Mouse (Mus musculus) ES-E14 (cell line): ENCODE data around the gene Lhfpl2. TPM values are rescaled to one million over a fixed set of nuclear protein-coding genes. Genes with fewer than 3 reads are reported as not detected.
A peak's percentile ranks its signal among the peaks of the same experiment; 100 is the strongest.

Source experiments
- DNase-seq: peaks from one replicate; pipeline ENCODE4 v3.0.0-alpha.2; 2013; ENCODE audit warnings: low read depth, low spot score
- H3K27ac ChIP-seq: 2 replicates; pipeline ENCODE4 v1.5.1; 2012; ENCODE audit warnings: low read depth, mild to moderate bottlenecking, low read length, moderate library complexity, mixed read lengths; ENCODE audit not compliant: poor library complexity, insufficient read depth, severe bottlenecking
- H3K36me3 ChIP-seq: 2 replicates; pipeline ENCODE4 v1.6.1; 2012; ENCODE audit warnings: mild to moderate bottlenecking, low read length, moderate library complexity, mixed read lengths; ENCODE audit not compliant: control insufficient read depth, poor library complexity, insufficient read depth, severe bottlenecking
- H3K4me1 ChIP-seq, 2 experiments: fragments of 150-350 bp in 1 of 2; sonication (generic) in 1 of 2; 2 replicates each; pipeline ENCODE4 v1.6.1; 2012; ENCODE audit warnings: low read length in 2 of 2, mild to moderate bottlenecking in 1 of 2, mixed read lengths in 1 of 2; ENCODE audit not compliant: control insufficient read depth in 2 of 2, insufficient read depth in 2 of 2, poor library complexity in 1 of 2
- H3K4me3 ChIP-seq, 2 experiments: fragments of 150-350 bp in 1 of 2; sonication (generic) in 1 of 2; 2 replicates each; pipeline ENCODE4 v1.5.1; 2012; ENCODE audit warnings: low read length in 2 of 2, low read depth in 1 of 2, mild to moderate bottlenecking in 1 of 2, mixed read lengths in 1 of 2; ENCODE audit not compliant: insufficient read depth in 1 of 2, poor library complexity in 1 of 2, severe bottlenecking in 1 of 2
- H3K9ac ChIP-seq: 2 replicates; pipeline ENCODE4 v1.6.1; 2012; ENCODE audit warnings: low read depth, mild to moderate bottlenecking, low read length, mixed read lengths; ENCODE audit not compliant: poor library complexity, insufficient read depth, severe bottlenecking
- H3K9me3 ChIP-seq: fragments of 150-350 bp; sonication (generic); 2 replicates; pipeline ENCODE4 v1.6.1; 2012; ENCODE audit warnings: low read depth, mild to moderate bottlenecking, low read length; ENCODE audit not compliant: control insufficient read depth, insufficient read depth
- CHD2 ChIP-seq: IDR thresholded peaks from 2 replicates; pipeline ENCODE4 v1.6.1; 2014; ENCODE audit warnings: mild to moderate bottlenecking, low read depth, low read length, inconsistent platforms
- HCFC1 ChIP-seq: IDR thresholded peaks from 2 replicates; pipeline ENCODE4 v1.6.1; 2012; ENCODE audit warnings: low read length, inconsistent platforms, borderline replicate concordance; ENCODE audit not compliant: insufficient read depth
- MAFK ChIP-seq: IDR thresholded peaks from 2 replicates; pipeline ENCODE4 v1.6.1; 2014; ENCODE audit warnings: mild to moderate bottlenecking, low read depth, low read length, inconsistent platforms; ENCODE audit not compliant: insufficient read depth
- ZC3H11A ChIP-seq: IDR thresholded peaks from 2 replicates; pipeline ENCODE4 v1.6.1; 2012; ENCODE audit warnings: low read depth, mild to moderate bottlenecking, inconsistent platforms, low read length, borderline replicate concordance
- ZNF384 ChIP-seq: IDR thresholded peaks from 2 replicates; pipeline ENCODE4 v1.6.1; 2012; ENCODE audit warnings: low read depth, low read length, inconsistent platforms
- in situ Hi-C, 2 experiments: fragments of 600-800 bp; cut with MboI; formaldehyde crosslinking; loops; one replicate each; pipeline ENCODE4 v1.15.1; 2025; ENCODE audit warnings: low sequenced_read_pairs in 2 of 2, inconsistent platforms in 1 of 2; ENCODE audit not compliant: unreplicated experiment in 2 of 2
- total RNA-seq: library from RNA; depleted of rRNA; stranded (reverse); fragments of 300-350 nt; gene quantifications from 2 replicates; pipeline ENCODE4 v1.2.3, GENCODE M21; 2012

Lhfpl2 gene
- total RNA-seq, 1 experiment: 8.8 TPM

DNA sequence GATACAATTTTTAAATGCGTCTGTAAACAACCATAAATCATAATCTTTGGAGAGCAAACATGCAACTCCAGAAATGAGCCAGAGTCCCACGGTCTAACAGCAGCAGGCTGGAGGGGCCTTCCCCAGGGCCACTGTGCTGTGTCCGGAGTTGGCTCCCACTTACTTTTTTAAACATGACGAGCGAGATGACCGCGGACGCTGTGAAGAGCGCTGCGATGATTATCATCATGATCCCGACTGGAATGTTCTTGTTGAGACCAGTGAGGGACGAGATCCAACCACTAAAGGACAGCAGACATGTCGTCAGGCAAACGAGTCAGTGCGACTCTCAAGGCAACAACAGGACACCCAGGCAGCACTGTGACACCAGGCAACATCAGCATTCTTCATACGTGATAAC, 150.4 kb downstream of the Lhfpl2 start:
- DNase-seq: no peak
- no peak for TF ChIP-seq HCFC1
- TF ChIP-seq CHD2: no peak
- no peak for TF ChIP-seq ZC3H11A
- no peak for TF ChIP-seq ZNF384
- no peak for TF ChIP-seq MAFK
- Histone ChIP-seq H3K27ac (no peak overlapping the region), H3K36me3 (peaks cover 3% of the 10 kb centered on the region; the same call in 1 of the 2 replicates), H3K9me3 (no peaks in the 10 kb centered on the region), H3K9ac (no peak overlapping the region), H3K4me3 (no peak overlapping the region), H3K4me1 (no peaks in the 10 kb centered on the region)
- in situ Hi-C loops: no loop called here

DNA sequence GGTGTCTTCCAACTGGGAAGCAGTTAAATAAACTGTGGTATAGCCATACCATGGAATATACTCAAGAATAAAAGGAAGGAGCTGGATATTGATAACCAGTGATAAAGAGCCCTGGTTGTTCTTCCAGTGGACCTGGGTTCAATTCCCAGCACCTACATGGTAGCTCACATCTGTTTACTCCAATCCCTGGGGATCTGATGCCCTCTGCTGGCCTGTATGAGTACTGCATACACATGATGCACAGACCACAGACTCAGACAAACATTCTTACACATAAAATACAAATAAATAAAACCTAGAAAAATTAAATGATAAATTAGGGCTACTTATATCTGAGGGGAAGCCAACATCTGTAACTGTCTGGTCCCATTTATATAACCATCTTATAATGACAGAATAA, 151.3 kb downstream of the Lhfpl2 start:
- TF ChIP-seq ZC3H11A: 0 out of 2 replicates have a peak, but pooled peaks have one; percentile 23
- TF ChIP-seq ZNF384: no peak
- DNase-seq: peak; percentile 22
- H3K36me3 ChIP-seq: peaks cover 3% of the 10 kb centered on the region; the same call in 1 of the 2 replicates
- no peaks in the 10 kb centered on the region for H3K4me1 ChIP-seq
- H3K9ac ChIP-seq: no peak overlapping the region
- in situ Hi-C loops: no loop called here
- H3K4me3 ChIP-seq: no peak overlapping the region
- no peak overlapping the region for H3K27ac ChIP-seq
- H3K9me3 ChIP-seq: no peaks in the 10 kb centered on the region

DNA sequence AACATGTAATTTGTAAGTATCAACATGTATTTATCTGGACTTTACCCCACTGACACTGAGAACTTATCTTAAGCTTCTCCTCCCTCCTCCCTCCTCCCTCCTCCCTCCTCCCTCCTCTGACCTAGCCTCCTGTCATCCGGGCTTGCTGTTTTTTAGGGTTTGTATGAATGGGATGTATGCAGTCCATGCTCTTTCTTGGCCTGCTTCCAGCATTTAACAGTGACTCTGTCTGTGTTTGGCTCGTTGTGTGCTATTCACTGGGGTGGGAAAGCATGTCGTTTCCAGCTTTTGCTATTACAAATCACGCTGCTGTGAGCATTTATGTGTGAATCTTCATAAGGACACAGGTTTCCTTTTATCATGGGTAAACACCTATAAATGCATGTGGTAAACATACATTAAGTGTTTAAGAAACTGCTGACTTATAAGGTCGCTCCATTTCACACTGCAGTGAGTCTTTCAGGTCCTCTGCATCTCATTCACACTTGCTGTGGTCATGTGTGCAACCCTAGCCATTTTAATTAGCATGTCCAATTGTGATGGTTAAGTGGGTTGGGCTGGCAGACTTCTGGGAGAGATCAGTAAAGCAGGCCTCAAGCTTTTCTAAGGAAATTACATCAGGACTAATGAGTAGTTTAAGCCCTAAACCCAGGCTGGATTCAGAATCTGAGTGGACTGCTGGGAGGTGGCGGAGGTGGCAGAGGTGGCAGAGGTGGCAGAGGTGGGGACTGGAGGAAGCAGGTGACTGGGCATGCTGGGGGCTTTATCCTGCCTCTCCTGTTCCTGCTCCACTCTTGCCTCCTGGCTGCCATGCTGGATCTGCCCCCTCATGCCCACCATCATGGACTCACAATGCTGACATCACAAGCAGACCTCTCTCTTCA, 153.9 kb downstream of the Lhfpl2 start:
- no peak for DNase-seq
- TF ChIP-seq HCFC1 (no peak), CHD2 (no peak), ZNF384 (no peak), ZC3H11A (no peak), MAFK (no peak)

DNA sequence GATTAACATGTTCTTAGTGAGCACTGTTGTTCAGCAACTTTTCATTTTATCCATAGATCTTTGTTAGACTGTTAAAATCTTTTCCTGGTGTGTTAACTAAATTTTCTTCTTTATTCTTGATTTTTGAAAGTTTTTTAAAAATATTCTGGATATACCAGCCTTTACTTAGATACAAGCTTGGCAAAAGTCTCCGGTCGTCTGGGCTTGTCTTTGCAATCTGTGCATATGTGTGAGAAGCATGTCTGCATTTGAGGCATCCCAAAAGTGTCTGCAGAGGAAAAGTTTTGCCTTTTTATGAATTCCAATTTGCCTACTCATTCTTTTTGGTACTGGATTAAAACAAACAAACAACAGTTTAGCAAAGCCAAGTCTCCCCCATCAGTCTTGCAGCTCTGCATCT, 154.6 kb downstream of the Lhfpl2 start:
- Histone ChIP-seq H3K9me3 (no peaks in the 10 kb centered on the region), H3K9ac (no peak overlapping the region), H3K27ac (no peak overlapping the region), H3K36me3 (peaks cover 5% of the 10 kb centered on the region; the same call in 1 of the 2 replicates), H3K4me1 (no peaks in the 10 kb centered on the region), H3K4me3 (no peak overlapping the region)
- in situ Hi-C loops: no loop called here
- DNase-seq: no peak
- TF ChIP-seq ZNF384 (no peak), MAFK (no peak), HCFC1 (no peak), CHD2 (no peak)

More for the DNA sequence above, 153.9 kb downstream of the Lhfpl2 start:
- Histone ChIP-seq H3K36me3 (peaks cover 5% of the 10 kb centered on the region; the same call in 1 of the 2 replicates), H3K9me3 (no peaks in the 10 kb centered on the region), H3K9ac (no peak overlapping the region), H3K4me3 (no peak overlapping the region), H3K27ac (no peak overlapping the region), H3K4me1 (no peaks in the 10 kb centered on the region)
- in situ Hi-C loops: no loop called here
